Mouse (Mus musculus): ENCODE data around the gene Dennd2d. TPM values are rescaled to one million over a fixed set of nuclear protein-coding genes. Genes with fewer than 3 reads are reported as not detected.

Gene Dennd2d
- polyA plus RNA-seq, 1 experiment from 2014 or later: 0.59 TPM

- WGBS: 80% methylated on average over 4 of the region's 4 CpGs
Measured at GRCm38 (mm10) chr3:106483796-106484405, 1.7 kb downstream of the Dennd2d start.

GRCm38 (mm10) chr3:106484861-106485260, 2.7 kb downstream of the Dennd2d start:
- no peak overlapping the region for H3K4me2 ChIP-seq
- no peak overlapping the region for H3K9ac ChIP-seq
- H3K27me3 ChIP-seq: 0 out of 2 replicates have a peak, but pooled peaks cover 13% of the 10 kb centered on the region
- no peaks in the 10 kb centered on the region for H3K36me3 ChIP-seq (replicated peaks)
- no peaks in the 10 kb centered on the region for H3K9me3 ChIP-seq
- H3K4me1 ChIP-seq: peaks cover 11% of the 10 kb centered on the region; the same call in 1 of the 2 replicates
- H3K27ac ChIP-seq: no peak overlapping the region
- 91% methylated on average over 3 of the region's 3 CpGs for WGBS
- ATAC-seq (ENCODE audit: low FRiP score): no peak
- H3K4me3 ChIP-seq (replicated peaks): no peak overlapping the region

More at GRCm38 (mm10) chr3:106483796-106484405, 1.7 kb downstream of the Dennd2d start:
- Histone ChIP-seq H3K36me3 (replicated peaks) (no peaks in the 10 kb centered on the region), H3K4me2 (no peak overlapping the region), H3K27ac (no peak overlapping the region), H3K9me3 (no peaks in the 10 kb centered on the region), H3K27me3 (0 out of 2 replicates have a peak, but pooled peaks cover 13% of the 10 kb centered on the region), H3K9ac (no peak overlapping the region), H3K4me3 (replicated peaks) (no peak overlapping the region), H3K4me1 (peaks cover 11% of the 10 kb centered on the region; the same call in 1 of the 2 replicates)
- no peak for ATAC-seq (ENCODE audit: low FRiP score)

- 0 out of 2 replicates have a peak, but pooled peaks cover 13% of the 10 kb centered on the region for H3K27me3 ChIP-seq
- no peak for ATAC-seq (ENCODE audit: low FRiP score)
- peaks cover 11% of the 10 kb centered on the region; the same call in 1 of the 2 replicates for H3K4me1 ChIP-seq
- no peaks in the 10 kb centered on the region for H3K9me3 ChIP-seq
- H3K27ac ChIP-seq: no peak overlapping the region
- no peaks in the 10 kb centered on the region for H3K36me3 ChIP-seq (replicated peaks)
- H3K4me3 ChIP-seq (replicated peaks): no peak overlapping the region
- H3K9ac ChIP-seq: no peak overlapping the region
- no peak overlapping the region for H3K4me2 ChIP-seq
- 80% methylated on average over 5 of the region's 5 CpGs for WGBS
Measured at GRCm38 (mm10) chr3:106485810-106486209, 3.6 kb downstream of the Dennd2d start.

GRCm38 (mm10) chr3:106487551-106487950, 5.3 kb downstream of the Dennd2d start:
- ATAC-seq (ENCODE audit: low FRiP score): no peak
- H3K4me3 ChIP-seq (replicated peaks): no peak overlapping the region
- H3K4me1 ChIP-seq: peaks cover 6% of the 10 kb centered on the region; the same call in 1 of the 2 replicates
- no peaks in the 10 kb centered on the region for H3K36me3 ChIP-seq (replicated peaks)
- H3K27me3 ChIP-seq: 0 out of 2 replicates have a peak, but pooled peaks cover 8% of the 10 kb centered on the region
- no peaks in the 10 kb centered on the region for H3K9me3 ChIP-seq
- WGBS: 87% methylated on average over 2 of the region's 2 CpGs
- no peak overlapping the region for H3K9ac ChIP-seq
- H3K4me2 ChIP-seq: no peak overlapping the region
- no peak overlapping the region for H3K27ac ChIP-seq

GRCm38 (mm10) chr3:106490239-106490638, 8.0 kb downstream of the Dennd2d start:
- no peak overlapping the region for H3K27ac ChIP-seq
- 94% methylated on average over 4 of the region's 4 CpGs for WGBS
- H3K27me3 ChIP-seq: no peaks in the 10 kb centered on the region
- no peak overlapping the region for H3K4me2 ChIP-seq
- no peak for ATAC-seq (ENCODE audit: low FRiP score)
- no peak overlapping the region for H3K4me3 ChIP-seq (replicated peaks)
- no peaks in the 10 kb centered on the region for H3K9me3 ChIP-seq
- H3K4me1 ChIP-seq: no peaks in the 10 kb centered on the region
- H3K36me3 ChIP-seq (replicated peaks): no peaks in the 10 kb centered on the region
- H3K9ac ChIP-seq: no peak overlapping the region

- H3K27me3 ChIP-seq: no peaks in the 10 kb centered on the region
- H3K4me2 ChIP-seq: no peak overlapping the region
- no peaks in the 10 kb centered on the region for H3K9me3 ChIP-seq
- 90% methylated on average over 1 of the region's 1 CpGs for WGBS
- no peaks in the 10 kb centered on the region for H3K4me1 ChIP-seq
- no peak overlapping the region for H3K9ac ChIP-seq
- H3K4me3 ChIP-seq (replicated peaks): no peak overlapping the region
- no peak for ATAC-seq (ENCODE audit: low FRiP score)
- no peaks in the 10 kb centered on the region for H3K36me3 ChIP-seq (replicated peaks)
- H3K27ac ChIP-seq: no peak overlapping the region
Measured at GRCm38 (mm10) chr3:106492723-106493122, 10.5 kb downstream of the Dennd2d start.

GRCm38 (mm10) chr3:106493202-106493601, 11.0 kb downstream of the Dennd2d start:
- Histone ChIP-seq H3K4me1 (no peaks in the 10 kb centered on the region), H3K27ac (no peak overlapping the region), H3K9ac (no peak overlapping the region), H3K4me3 (replicated peaks) (no peak overlapping the region), H3K9me3 (no peaks in the 10 kb centered on the region), H3K27me3 (no peaks in the 10 kb centered on the region), H3K4me2 (no peak overlapping the region), H3K36me3 (replicated peaks) (no peaks in the 10 kb centered on the region)
- ATAC-seq (ENCODE audit: low FRiP score): no peak
- WGBS: 92% methylated on average over 8 of the region's 8 CpGs

GRCm38 (mm10) chr3:106493882-106494281, 11.7 kb downstream of the Dennd2d start:
- Histone ChIP-seq H3K36me3 (replicated peaks) (no peaks in the 10 kb centered on the region), H3K4me3 (replicated peaks) (no peak overlapping the region), H3K27ac (no peak overlapping the region), H3K4me1 (no peaks in the 10 kb centered on the region), H3K27me3 (no peaks in the 10 kb centered on the region), H3K9me3 (no peaks in the 10 kb centered on the region), H3K9ac (no peak overlapping the region), H3K4me2 (no peak overlapping the region)
- no peak for ATAC-seq (ENCODE audit: low FRiP score)
- WGBS: 92% methylated on average over 3 of the region's 3 CpGs

GRCm38 (mm10) chr3:106494417-106494950, 12.3 kb downstream of the Dennd2d start:
- Histone ChIP-seq H3K9me3 (no peaks in the 10 kb centered on the region), H3K4me1 (no peaks in the 10 kb centered on the region), H3K4me3 (replicated peaks) (no peak overlapping the region), H3K27ac (no peak overlapping the region), H3K27me3 (no peaks in the 10 kb centered on the region), H3K4me2 (no peak overlapping the region), H3K36me3 (replicated peaks) (no peaks in the 10 kb centered on the region), H3K9ac (no peak overlapping the region)
- WGBS: 82% methylated on average over 1 of the region's 1 CpGs
- no peak for ATAC-seq (ENCODE audit: low FRiP score)

GRCm38 (mm10) chr3:106495346-106496044, 13.3 kb downstream of the Dennd2d start:
- no peaks in the 10 kb centered on the region for H3K27me3 ChIP-seq
- H3K4me1 ChIP-seq: no peaks in the 10 kb centered on the region
- no peaks in the 10 kb centered on the region for H3K9me3 ChIP-seq
- H3K4me2 ChIP-seq: no peak overlapping the region
- no peak for ATAC-seq (ENCODE audit: low FRiP score)
- WGBS: 88% methylated on average over 1 of the region's 1 CpGs
- H3K27ac ChIP-seq: no peak overlapping the region
- no peak overlapping the region for H3K4me3 ChIP-seq (replicated peaks)
- no peak overlapping the region for H3K9ac ChIP-seq
- no peaks in the 10 kb centered on the region for H3K36me3 ChIP-seq (replicated peaks)

- H3K9me3 ChIP-seq: no peaks in the 10 kb centered on the region
- H3K4me2 ChIP-seq: no peak overlapping the region
- no peaks in the 10 kb centered on the region for H3K36me3 ChIP-seq (replicated peaks)
- H3K27me3 ChIP-seq: no peaks in the 10 kb centered on the region
- no peak overlapping the region for H3K9ac ChIP-seq
- no peak overlapping the region for H3K4me3 ChIP-seq (replicated peaks)
- H3K27ac ChIP-seq: no peak overlapping the region
- ATAC-seq (ENCODE audit: low FRiP score): no peak
- no peaks in the 10 kb centered on the region for H3K4me1 ChIP-seq
- WGBS: 79% methylated on average over 4 of the region's 4 CpGs
Measured at GRCm38 (mm10) chr3:106496045-106496721, 14.0 kb downstream of the Dennd2d start.

- Histone ChIP-seq H3K27ac (no peak overlapping the region), H3K9ac (no peak overlapping the region), H3K9me3 (no peaks in the 10 kb centered on the region), H3K4me1 (no peaks in the 10 kb centered on the region), H3K27me3 (no peaks in the 10 kb centered on the region), H3K4me3 (replicated peaks) (no peak overlapping the region), H3K36me3 (replicated peaks) (peaks cover 4% of the 10 kb centered on the region; the same call in 1 of the 2 replicates), H3K4me2 (no peak overlapping the region)
- WGBS: 82% methylated on average over 3 of the region's 3 CpGs
- ATAC-seq (ENCODE audit: low FRiP score): no peak
Measured at GRCm38 (mm10) chr3:106496996-106497395, 14.8 kb downstream of the Dennd2d start.
